Mouse (Mus musculus): Measurements from ENCODE around the gene Tmem160.

DNA sequence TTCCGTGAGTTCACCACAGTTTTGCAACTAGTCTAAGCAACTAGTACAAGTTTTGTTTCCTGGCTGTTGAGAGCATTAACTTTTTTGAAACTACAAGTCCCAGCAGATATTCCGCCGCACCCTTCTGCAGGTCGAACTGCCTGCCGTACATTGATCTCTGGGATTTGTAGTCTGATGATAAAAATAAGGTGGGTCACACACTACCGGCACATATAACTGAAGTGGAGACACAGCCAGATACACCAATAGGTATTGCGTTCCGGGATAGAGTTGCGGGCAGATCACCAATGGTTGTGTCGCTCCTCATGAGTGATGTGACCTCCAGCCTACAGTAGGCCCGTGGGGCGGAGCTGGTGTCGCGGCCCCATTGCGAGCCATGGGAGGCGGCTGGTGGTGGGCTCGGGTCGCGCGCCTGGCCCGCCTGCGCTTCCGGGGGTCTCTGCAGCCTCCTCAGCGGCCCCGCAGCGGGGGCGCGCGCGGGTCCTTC is at the start of gene Tmem160:
- TF ChIP-seq CTCF (IDR thresholded peaks at IDR 0.05; ENCODE audit: low read depth) (no peak), EP300 (IDR thresholded peaks at IDR 0.05; ENCODE audit: low read depth) (no peak)
